Mouse (Mus musculus): ENCODE measurements at regions not wholly inside any gene's neighbourhood (a gene's known extent, or its start where the extent isn't known, plus 50 kb on each side); places are given as distances from the start of the nearest gene placed in this dataset.

- H3K4me1 ChIP-seq (replicated peaks; ENCODE audit: control insufficient read depth, insufficient read depth, low read length), result no peaks in the 10 kb centered on the region
- H3K27me3 ChIP-seq (ENCODE audit: control insufficient read depth, insufficient read depth, low read length), result no peaks in the 10 kb centered on the region
- whole genome bisulfite sequencing, result 40% methylated on average over 4 of the region's 4 CpGs
- H3K9me3 ChIP-seq (ENCODE audit: control insufficient read depth, low read length), result no peaks in the 10 kb centered on the region
- H3K27ac ChIP-seq (ENCODE audit: low read depth, low read length), result no peak overlapping the region
- H3K36me3 ChIP-seq (ENCODE audit: control insufficient read depth, insufficient read depth, low read length), result no peaks in the 10 kb centered on the region
- H3K4me2 ChIP-seq (replicated peaks; ENCODE audit: low read depth, low read length), result no peak overlapping the region
- H3K9ac ChIP-seq (ENCODE audit: low read depth, low read length), result no peak overlapping the region
- no peak for DNase-seq (ENCODE audit: low spot score)
- no peak for ATAC-seq (ENCODE audit: low FRiP score)
- H3K4me3 ChIP-seq (ENCODE audit: low read depth, low read length), result no peak overlapping the region
These were observed 79.7 kb upstream of the Bach2 start for GRCm38 (mm10) chr4:32158886-32159285.

GRCm38 (mm10) chr4:32160815-32161214, 77.8 kb upstream of the Bach2 start:
- no peaks in the 10 kb centered on the region for H3K9me3 ChIP-seq (ENCODE audit: control insufficient read depth, low read length)
- ATAC-seq (ENCODE audit: low FRiP score) (no peak), DNase-seq (ENCODE audit: low spot score) (no peak)
- H3K27ac ChIP-seq (ENCODE audit: low read depth, low read length), result no peak overlapping the region
- H3K36me3 ChIP-seq (ENCODE audit: control insufficient read depth, insufficient read depth, low read length), result no peaks in the 10 kb centered on the region
- no peaks in the 10 kb centered on the region for H3K27me3 ChIP-seq (ENCODE audit: control insufficient read depth, insufficient read depth, low read length)
- no peak overlapping the region for H3K4me2 ChIP-seq (replicated peaks; ENCODE audit: low read depth, low read length)
- H3K9ac ChIP-seq (ENCODE audit: low read depth, low read length), result no peak overlapping the region
- no peak overlapping the region for H3K4me3 ChIP-seq (ENCODE audit: low read depth, low read length)
- no peaks in the 10 kb centered on the region for H3K4me1 ChIP-seq (replicated peaks; ENCODE audit: control insufficient read depth, insufficient read depth, low read length)
- 57% methylated on average over 2 of the region's 2 CpGs for WGBS

- H3K27me3 ChIP-seq (ENCODE audit: control insufficient read depth, insufficient read depth, low read length), result no peaks in the 10 kb centered on the region
- no peak overlapping the region for H3K9ac ChIP-seq (ENCODE audit: low read depth, low read length)
- H3K27ac ChIP-seq (ENCODE audit: low read depth, low read length), result peak overlapping the region; percentile 19; the same call in 1 of the 2 replicates
- DNase-seq (ENCODE audit: low spot score), result peak; percentile 46
- H3K4me1 ChIP-seq (replicated peaks; ENCODE audit: control insufficient read depth, insufficient read depth, low read length), result no peaks in the 10 kb centered on the region
- no peaks in the 10 kb centered on the region for H3K36me3 ChIP-seq (ENCODE audit: control insufficient read depth, insufficient read depth, low read length)
- no peaks in the 10 kb centered on the region for H3K9me3 ChIP-seq (ENCODE audit: control insufficient read depth, low read length)
- H3K4me2 ChIP-seq (replicated peaks; ENCODE audit: low read depth, low read length), result no peak overlapping the region
- no peak overlapping the region for H3K4me3 ChIP-seq (ENCODE audit: low read depth, low read length)
- WGBS, result 43% methylated on average over 10 of the region's 10 CpGs
- peak; percentile 77 for ATAC-seq (ENCODE audit: low FRiP score)
These were observed 76.5 kb upstream of the Bach2 start for GRCm38 (mm10) chr4:32161871-32162656.

GRCm38 (mm10) chr4:32162694-32163240, 75.8 kb upstream of the Bach2 start:
- 92% methylated on average over 12 of the region's 12 CpGs for WGBS
- no peaks in the 10 kb centered on the region for H3K4me1 ChIP-seq (replicated peaks; ENCODE audit: control insufficient read depth, insufficient read depth, low read length)

GRCm38 (mm10) chr4:32164081-32164641, 74.4 kb upstream of the Bach2 start:
- 86% methylated on average over 11 of the region's 11 CpGs for WGBS
- no peak overlapping the region for H3K4me2 ChIP-seq (replicated peaks; ENCODE audit: low read depth, low read length)
- ATAC-seq (ENCODE audit: low FRiP score) (no peak), DNase-seq (ENCODE audit: low spot score) (no peak)
- no peaks in the 10 kb centered on the region for H3K36me3 ChIP-seq (ENCODE audit: control insufficient read depth, insufficient read depth, low read length)
- no peaks in the 10 kb centered on the region for H3K9me3 ChIP-seq (ENCODE audit: control insufficient read depth, low read length)
- H3K4me1 ChIP-seq (replicated peaks; ENCODE audit: control insufficient read depth, insufficient read depth, low read length), result no peaks in the 10 kb centered on the region
- H3K4me3 ChIP-seq (ENCODE audit: low read depth, low read length), result no peak overlapping the region
- no peak overlapping the region for H3K27ac ChIP-seq (ENCODE audit: low read depth, low read length)
- no peaks in the 10 kb centered on the region for H3K27me3 ChIP-seq (ENCODE audit: control insufficient read depth, insufficient read depth, low read length)
- H3K9ac ChIP-seq (ENCODE audit: low read depth, low read length), result no peak overlapping the region

More at GRCm38 (mm10) chr4:32162694-32163240, 75.8 kb upstream of the Bach2 start:
- Histone ChIP-seq H3K27ac (ENCODE audit: low read depth, low read length) (no peak overlapping the region), H3K4me2 (replicated peaks; ENCODE audit: low read depth, low read length) (no peak overlapping the region), H3K36me3 (ENCODE audit: control insufficient read depth, insufficient read depth, low read length) (no peaks in the 10 kb centered on the region), H3K9ac (ENCODE audit: low read depth, low read length) (no peak overlapping the region), H3K4me3 (ENCODE audit: low read depth, low read length) (no peak overlapping the region), H3K27me3 (ENCODE audit: control insufficient read depth, insufficient read depth, low read length) (no peaks in the 10 kb centered on the region), H3K9me3 (ENCODE audit: control insufficient read depth, low read length) (no peaks in the 10 kb centered on the region)
- DNase-seq (ENCODE audit: low spot score), result no peak
- no peak for ATAC-seq (ENCODE audit: low FRiP score)

GRCm38 (mm10) chr4:32164736-32165241, 73.8 kb upstream of the Bach2 start:
- Histone ChIP-seq H3K4me3 (ENCODE audit: low read depth, low read length) (no peak overlapping the region), H3K27me3 (ENCODE audit: control insufficient read depth, insufficient read depth, low read length) (no peaks in the 10 kb centered on the region), H3K9ac (ENCODE audit: low read depth, low read length) (no peak overlapping the region), H3K9me3 (ENCODE audit: control insufficient read depth, low read length) (no peaks in the 10 kb centered on the region), H3K27ac (ENCODE audit: low read depth, low read length) (no peak overlapping the region), H3K4me2 (replicated peaks; ENCODE audit: low read depth, low read length) (no peak overlapping the region), H3K4me1 (replicated peaks; ENCODE audit: control insufficient read depth, insufficient read depth, low read length) (no peaks in the 10 kb centered on the region), H3K36me3 (ENCODE audit: control insufficient read depth, insufficient read depth, low read length) (no peaks in the 10 kb centered on the region)
- DNase-seq (ENCODE audit: low spot score), result no peak
- ATAC-seq (ENCODE audit: low FRiP score), result no peak
- WGBS, result 71% methylated on average over 11 of the region's 11 CpGs

GRCm38 (mm10) chr4:32165918-32166528, 72.6 kb upstream of the Bach2 start:
- Histone ChIP-seq H3K36me3 (ENCODE audit: control insufficient read depth, insufficient read depth, low read length) (no peaks in the 10 kb centered on the region), H3K4me2 (replicated peaks; ENCODE audit: low read depth, low read length) (no peak overlapping the region), H3K27ac (ENCODE audit: low read depth, low read length) (no peak overlapping the region), H3K9ac (ENCODE audit: low read depth, low read length) (no peak overlapping the region), H3K4me1 (replicated peaks; ENCODE audit: control insufficient read depth, insufficient read depth, low read length) (no peaks in the 10 kb centered on the region), H3K9me3 (ENCODE audit: control insufficient read depth, low read length) (no peaks in the 10 kb centered on the region), H3K4me3 (ENCODE audit: low read depth, low read length) (no peak overlapping the region), H3K27me3 (ENCODE audit: control insufficient read depth, insufficient read depth, low read length) (no peaks in the 10 kb centered on the region)
- ATAC-seq (ENCODE audit: low FRiP score) (no peak), DNase-seq (ENCODE audit: low spot score) (no peak)
- WGBS, result 60% methylated on average over 12 of the region's 12 CpGs

- Histone ChIP-seq H3K9me3 (ENCODE audit: control insufficient read depth, low read length) (no peaks in the 10 kb centered on the region), H3K4me3 (ENCODE audit: low read depth, low read length) (no peak overlapping the region), H3K9ac (ENCODE audit: low read depth, low read length) (no peak overlapping the region), H3K36me3 (ENCODE audit: control insufficient read depth, insufficient read depth, low read length) (no peaks in the 10 kb centered on the region), H3K27ac (ENCODE audit: low read depth, low read length) (no peak overlapping the region), H3K4me2 (replicated peaks; ENCODE audit: low read depth, low read length) (no peak overlapping the region), H3K27me3 (ENCODE audit: control insufficient read depth, insufficient read depth, low read length) (no peaks in the 10 kb centered on the region), H3K4me1 (replicated peaks; ENCODE audit: control insufficient read depth, insufficient read depth, low read length) (no peaks in the 10 kb centered on the region)
- no peak for ATAC-seq (ENCODE audit: low FRiP score)
- no peak for DNase-seq (ENCODE audit: low spot score)
- 59% methylated on average over 11 of the region's 11 CpGs for WGBS
These were observed 71.5 kb upstream of the Bach2 start for GRCm38 (mm10) chr4:32167151-32167550.
